Mouse (Mus musculus) frontal cortex, postnatal 25 days (tissue): Measurements from ENCODE around the gene Slfn5.
"Not testable (repeated sequence)": the region's sequence is repeated elsewhere in the genome, so short reads cannot be mapped to it uniquely, and the experiment has no call there.

ENCODE experiments used
- DNase-seq, 2 experiments: peaks; one replicate each; pipeline ENCODE4 v3.0.0; 2022; ENCODE audit warnings: low spot score in 2 of 2

The Slfn5 gene

GRCm38 (mm10) chr11:82945636-82946035 lies 5.5 kb upstream of the Slfn5 start:
- no peak for DNase-seq

- DNase-seq = no peak
These were observed 3.7 kb upstream of the Slfn5 start for GRCm38 (mm10) chr11:82947457-82947856.

- no peak for DNase-seq
These were observed 2.1 kb upstream of the Slfn5 start for GRCm38 (mm10) chr11:82949036-82949435.

DNA sequence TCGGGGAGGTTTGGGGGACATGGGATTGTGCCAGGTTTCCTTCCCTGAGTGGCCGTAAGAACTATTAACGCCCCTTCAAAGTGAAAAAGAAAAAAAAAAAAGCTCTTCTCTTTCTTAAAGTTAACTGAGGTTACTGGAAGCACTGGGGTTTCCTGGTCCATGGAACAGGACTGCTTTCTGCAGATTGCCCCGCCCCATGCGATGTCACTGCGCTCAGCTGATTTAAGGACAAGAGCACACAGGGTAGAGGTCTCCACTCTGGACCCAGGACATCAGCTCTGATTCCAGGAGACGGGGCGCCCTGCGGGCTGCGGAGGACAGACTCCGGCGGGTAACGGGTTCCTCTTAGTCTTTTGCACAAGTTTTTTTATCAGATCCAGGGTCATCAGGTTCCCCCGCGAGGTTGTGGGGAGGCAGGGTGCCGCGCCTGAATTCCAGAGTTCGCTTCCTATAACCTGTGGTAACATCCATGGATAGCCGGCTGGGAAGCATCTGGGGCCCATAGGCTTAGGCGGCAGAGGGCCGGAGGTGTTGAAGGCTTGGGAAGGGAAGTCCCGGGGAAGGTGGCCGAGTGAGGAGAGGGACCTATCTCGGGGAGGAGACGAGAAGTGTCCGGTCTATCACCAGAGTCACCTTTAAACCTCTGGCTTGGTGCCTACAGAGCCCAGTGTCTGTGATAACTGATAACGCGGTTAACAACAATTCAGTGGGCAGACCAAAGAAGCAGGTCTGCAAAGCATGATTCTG lies 889 bp downstream of the Slfn5 start:
- DNase-seq = no peak

DNA sequence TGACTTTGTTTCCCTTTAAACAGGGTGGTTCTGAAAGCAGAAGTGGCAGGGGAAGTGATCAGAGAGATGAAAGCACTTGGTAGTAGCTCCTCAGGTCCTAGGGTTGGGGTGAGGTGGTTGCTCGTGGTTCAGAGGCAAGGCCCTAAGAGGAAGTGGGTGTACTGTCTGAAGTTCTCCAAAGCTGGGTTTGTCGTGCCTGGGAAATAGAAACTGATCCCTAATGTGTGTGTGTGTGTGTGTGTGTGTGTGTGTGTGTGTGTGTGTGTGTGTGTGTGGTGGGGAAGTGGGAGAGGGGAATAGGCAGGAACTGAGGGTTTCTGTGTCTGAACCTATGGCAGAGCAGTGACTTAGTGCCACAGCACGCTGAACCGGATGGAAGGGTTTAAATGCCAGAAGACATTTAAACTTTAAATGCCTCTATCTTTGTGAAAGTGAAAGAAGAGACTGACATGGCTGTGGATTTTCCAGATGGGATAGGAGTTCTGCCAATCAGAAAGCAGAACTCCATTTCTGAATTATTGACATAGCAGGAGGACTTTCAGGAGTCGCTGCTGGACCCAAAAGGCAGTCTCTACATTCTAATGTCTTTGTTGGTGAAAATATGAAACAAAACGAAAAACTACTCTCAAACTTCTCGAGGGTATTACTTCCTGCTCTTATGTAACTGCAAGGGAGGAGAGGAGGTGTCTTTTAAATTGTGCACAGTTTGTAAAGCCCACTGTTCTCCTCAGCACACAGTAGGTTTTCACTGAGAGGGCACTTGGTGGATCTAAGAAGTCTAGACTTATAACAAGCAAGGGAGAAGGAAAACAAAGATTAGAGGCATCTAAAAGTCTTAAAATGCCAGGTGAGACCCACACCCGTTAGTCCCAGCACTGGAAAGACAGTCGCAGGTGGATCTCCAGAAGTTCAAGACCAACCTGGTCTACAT lies 1.7 kb downstream of the Slfn5 start:
- DNase-seq = no peak

- DNase-seq = no peak
These were observed 3.5 kb downstream of the Slfn5 start for GRCm38 (mm10) chr11:82954631-82955030.

GRCm38 (mm10) chr11:82956925-82957324 lies 5.8 kb downstream of the Slfn5 start:
- no peak for DNase-seq

GRCm38 (mm10) chr11:82959613-82960012 lies 8.5 kb downstream of the Slfn5 start:
- no peak for DNase-seq

- DNase-seq = no peak
These were observed 10.6 kb downstream of the Slfn5 start for GRCm38 (mm10) chr11:82961743-82962142.

DNA sequence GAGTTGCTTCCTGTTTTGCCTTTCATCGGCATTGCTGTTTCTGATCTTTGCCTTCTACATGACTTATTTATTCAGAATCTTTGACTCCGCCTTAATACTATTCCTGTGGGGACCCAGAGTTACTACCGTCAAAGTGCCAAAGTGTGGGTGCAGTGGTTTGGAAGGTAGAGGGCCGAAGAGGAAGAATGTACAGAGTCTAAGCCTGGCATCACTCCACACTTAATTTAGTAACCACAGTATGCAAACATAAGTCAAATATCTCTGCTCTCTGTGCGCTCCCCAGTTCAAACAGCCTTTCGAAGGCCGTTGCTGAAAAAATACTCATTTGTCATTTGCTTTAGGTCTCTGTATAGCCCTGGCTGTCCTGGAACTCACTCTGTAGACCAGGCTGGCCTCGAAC lies 11.1 kb downstream of the Slfn5 start:
- no peak for DNase-seq

- no peak for DNase-seq
These were observed 19.8 kb downstream of the Slfn5 start for GRCm38 (mm10) chr11:82970712-82971589.

- no peak for DNase-seq
These were observed 20.4 kb downstream of the Slfn5 start for GRCm38 (mm10) chr11:82971590-82971974.

GRCm38 (mm10) chr11:82973916-82974315 lies 22.8 kb downstream of the Slfn5 start:
- no peak for DNase-seq

DNA sequence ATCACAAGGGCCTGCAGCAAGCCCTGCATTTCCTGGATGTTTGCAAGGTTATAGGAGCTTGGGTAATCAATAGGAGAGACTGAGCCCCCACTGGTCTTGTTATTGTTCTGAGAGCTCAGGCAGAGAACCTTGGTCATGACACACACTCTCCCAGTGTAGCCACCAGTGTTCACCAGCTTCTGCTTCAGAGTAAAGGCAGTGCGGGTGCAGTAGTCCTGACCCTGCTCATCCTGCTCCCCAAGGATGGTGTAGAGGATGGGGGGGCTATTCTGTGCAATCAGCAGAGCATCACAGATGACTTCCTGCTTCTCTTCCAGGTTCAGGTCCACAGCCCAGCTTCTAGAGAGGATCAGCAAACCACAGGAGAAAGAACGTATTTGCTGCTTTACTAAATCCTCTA lies 31.3 kb downstream of the Slfn5 start:
- DNase-seq = not testable (repeated sequence)

- DNase-seq = no peak
These were observed 32.0 kb downstream of the Slfn5 start for GRCm38 (mm10) chr11:82983193-82983592.

DNA sequence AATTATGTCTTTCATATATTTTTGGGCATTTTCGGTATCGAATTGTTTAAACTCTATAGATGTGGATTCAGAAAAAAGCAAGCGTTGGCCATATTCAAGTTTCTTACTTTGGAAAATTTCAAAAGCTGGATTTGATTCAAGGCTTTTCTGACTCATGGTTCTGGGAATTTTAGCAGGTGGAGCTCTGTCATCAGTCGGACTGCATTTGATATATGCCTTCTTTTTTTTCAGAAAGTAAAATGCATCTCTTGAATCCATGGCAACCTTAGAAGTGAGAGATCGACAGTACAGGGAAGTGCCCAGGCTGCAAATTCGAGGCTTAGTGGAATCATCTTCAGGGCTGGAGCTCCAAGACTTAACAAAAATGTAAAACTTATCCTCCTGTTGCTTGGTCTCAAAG lies 36.5 kb downstream of the Slfn5 start:
- no peak for DNase-seq

- no peak for DNase-seq
These were observed 38.2 kb downstream of the Slfn5 start for GRCm38 (mm10) chr11:82989357-82989756.

DNA sequence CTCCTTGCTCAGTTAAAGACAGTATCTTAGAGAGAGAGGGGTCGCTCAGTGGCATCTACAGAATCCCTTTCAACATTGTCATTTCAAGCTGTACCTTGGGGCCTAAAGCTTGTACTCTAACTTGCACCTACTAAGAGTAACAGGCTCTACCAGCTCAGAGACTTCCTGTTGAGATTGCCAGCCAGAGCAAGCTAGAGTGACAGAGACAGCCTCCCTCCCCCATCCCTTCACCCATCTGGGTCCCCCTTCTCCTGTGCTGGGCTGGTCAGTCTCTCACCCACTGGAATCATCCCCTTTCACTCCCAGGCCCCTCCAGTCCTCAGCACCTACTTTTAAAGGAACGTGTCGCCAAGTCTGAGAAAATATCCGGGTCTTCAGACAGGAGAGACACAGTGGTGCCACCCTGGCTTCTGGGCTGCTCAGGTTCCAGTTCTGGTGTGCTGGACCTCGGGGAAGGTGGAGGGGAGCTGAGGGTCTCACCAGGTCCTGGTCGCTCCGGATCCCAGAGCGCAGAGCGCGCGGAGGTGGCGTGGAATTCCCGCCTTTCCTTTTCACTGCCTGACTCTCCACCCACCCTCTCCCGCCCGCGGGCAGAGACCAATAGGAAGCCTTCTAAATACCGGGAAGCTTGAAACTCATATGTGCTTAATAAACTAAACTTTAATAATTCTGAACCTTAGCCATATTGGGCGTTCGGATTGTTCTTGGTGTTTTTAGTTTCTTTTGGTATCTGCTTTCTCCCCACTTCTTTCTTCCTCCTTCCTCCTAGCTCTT lies 39.6 kb downstream of the Slfn5 start:
- DNase-seq = not testable (repeated sequence)

GRCm38 (mm10) chr11:82991469-82992166 lies 40.5 kb downstream of the Slfn5 start, which contains the start of gene Slfn9:
Gene Slfn9 (minus strand): TSS chr11:82991830.
- DNase-seq = peak in 1 of 2 experiments; percentile 10

- DNase-seq = no peak
These were observed 62.2 kb downstream of the Slfn5 start for GRCm38 (mm10) chr11:83013356-83013755.
